Mouse (Mus musculus): Measurements from ENCODE around the gene Tmed8. TPM values are rescaled to one million over a fixed set of nuclear protein-coding genes. Genes with fewer than 3 reads are reported as not detected.
"Not testable (repeated sequence)": the region's sequence is repeated elsewhere in the genome, so short reads cannot be mapped to it uniquely, and the experiment has no call there.

The Tmed8 gene
- total and polyA plus RNA-seq, 3 experiments = 2.2 to 32.5 (median 21.6) TPM

DNA sequence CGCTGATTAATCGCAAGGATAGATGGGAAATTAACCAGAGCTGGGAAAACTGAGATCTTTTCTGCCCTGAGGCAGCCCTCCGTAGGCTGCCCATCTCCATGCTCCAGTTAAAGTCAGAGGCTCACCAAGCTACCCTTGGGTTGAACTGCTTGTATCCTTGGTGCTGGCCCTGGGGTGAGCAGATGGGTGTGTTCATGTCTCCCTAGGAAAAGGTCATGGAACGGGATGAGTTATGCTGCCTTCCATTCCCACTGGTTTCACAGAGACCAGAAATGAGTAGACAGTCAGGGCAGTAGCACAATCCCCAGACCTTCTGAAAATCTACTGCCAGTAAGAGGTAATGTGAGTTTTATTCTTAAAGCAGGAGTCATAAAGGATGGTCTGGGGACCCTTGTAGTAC, 22.6 kb downstream of the Tmed8 start:
- Histone ChIP-seq H3K36me3 (replicated peaks) (peaks cover 59% of the 10 kb centered on the region), H3K4me1 (ENCODE audit: insufficient read depth, low read depth, low read length) (no peaks in the 10 kb centered on the region), H3K27me3 (ENCODE audit: insufficient read depth, low read length) (no peaks in the 10 kb centered on the region; the same call in 1 of the 2 replicates), H3K9me3 (replicated peaks) (no peaks in the 10 kb centered on the region), H3K4me3 (ENCODE audit: low read depth, low read length) (no peak overlapping the region)
- DNase-seq (ENCODE audit: low spot score) (no peak), ATAC-seq (ENCODE audit: extremely low read depth, insufficient number of reproducible peaks, low FRiP score, poor library complexity, severe bottlenecking) (no peak)
- TF ChIP-seq GATA1 (IDR thresholded peaks at IDR 0.05; ENCODE audit: borderline replicate concordance, low read length) (no peak), CTCF (IDR thresholded peaks at IDR 0.05; ENCODE audit: low read depth, low read length) (no peak), POLR2AphosphoS5 (IDR thresholded peaks at IDR 0.05; ENCODE audit: insufficient replicate concordance, low read depth, low read length) (no peak), GATA2 (IDR thresholded peaks at IDR 0.05; ENCODE audit: borderline replicate concordance, low read depth, low read length) (no peak), TAL1 (conservative IDR thresholded peaks at IDR 0.05; ENCODE audit: low read depth, low read length) (no peak)

DNA sequence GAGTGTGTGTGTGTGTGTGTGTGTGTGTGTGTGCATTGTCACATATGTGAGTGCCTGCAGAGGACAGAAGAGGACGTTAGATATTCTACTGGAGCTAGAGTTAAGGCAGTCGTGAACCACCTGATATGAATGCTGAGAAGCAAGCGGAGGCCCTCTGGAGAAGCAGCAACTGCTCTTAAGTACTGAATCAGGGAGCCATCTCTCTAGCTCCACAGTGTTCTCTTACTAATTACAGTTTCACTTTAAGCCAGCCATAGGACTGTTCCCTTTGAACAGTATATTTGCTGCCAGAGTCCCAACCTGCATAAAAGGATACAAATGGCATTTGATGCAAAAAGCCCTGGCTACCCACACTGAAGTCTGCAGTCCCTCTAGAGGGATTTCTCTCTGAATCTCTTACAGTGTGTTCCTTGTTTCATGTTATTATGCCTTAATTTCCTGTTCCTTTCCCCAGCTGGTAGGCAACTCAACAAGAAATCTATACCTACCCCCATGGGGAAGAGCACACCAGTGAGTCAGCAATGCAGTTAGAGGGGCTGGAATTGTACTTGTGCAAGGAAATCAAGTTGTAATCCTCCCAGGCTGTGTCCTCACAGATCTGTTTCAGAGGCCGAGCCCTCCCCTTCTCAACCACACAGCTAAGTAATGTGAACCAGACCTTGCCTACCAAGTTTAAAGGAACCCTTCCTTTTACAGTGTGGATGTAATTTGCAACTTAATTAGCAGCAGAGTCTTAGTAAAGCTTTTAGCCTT, 24.9 kb downstream of the Tmed8 start:
- H3K4me3 ChIP-seq (ENCODE audit: low read depth, low read length) = no peak overlapping the region
- H3K27me3 ChIP-seq (ENCODE audit: insufficient read depth, low read length) = no peaks in the 10 kb centered on the region; the same call in 1 of the 2 replicates
- DNase-seq (ENCODE audit: low spot score) (no peak), ATAC-seq (ENCODE audit: extremely low read depth, insufficient number of reproducible peaks, low FRiP score, poor library complexity, severe bottlenecking) (no peak)
- peaks cover 75% of the 10 kb centered on the region for H3K36me3 ChIP-seq (replicated peaks)
- no peaks in the 10 kb centered on the region for H3K9me3 ChIP-seq (replicated peaks)
- no peak for TF ChIP-seq GATA1 (IDR thresholded peaks at IDR 0.05; ENCODE audit: borderline replicate concordance, low read length)
- no peak for TF ChIP-seq GATA2 (IDR thresholded peaks at IDR 0.05; ENCODE audit: borderline replicate concordance, low read depth, low read length)
- no peak for TF ChIP-seq CTCF (IDR thresholded peaks at IDR 0.05; ENCODE audit: low read depth, low read length)
- no peak for TF ChIP-seq POLR2AphosphoS5 (IDR thresholded peaks at IDR 0.05; ENCODE audit: insufficient replicate concordance, low read depth, low read length)
- no peak for TF ChIP-seq TAL1 (conservative IDR thresholded peaks at IDR 0.05; ENCODE audit: low read depth, low read length)
- no peaks in the 10 kb centered on the region for H3K4me1 ChIP-seq (ENCODE audit: insufficient read depth, low read depth, low read length)

GRCm38 (mm10) chr12:87160815-87161214, 39.4 kb downstream of the Tmed8 start:
- DNase-seq (ENCODE audit: low spot score) = peak; percentile 32
- H3K36me3 ChIP-seq (replicated peaks) = peaks cover 77% of the 10 kb centered on the region
- no peak for TF ChIP-seq GATA1 (IDR thresholded peaks at IDR 0.05; ENCODE audit: borderline replicate concordance, low read length)

DNA sequence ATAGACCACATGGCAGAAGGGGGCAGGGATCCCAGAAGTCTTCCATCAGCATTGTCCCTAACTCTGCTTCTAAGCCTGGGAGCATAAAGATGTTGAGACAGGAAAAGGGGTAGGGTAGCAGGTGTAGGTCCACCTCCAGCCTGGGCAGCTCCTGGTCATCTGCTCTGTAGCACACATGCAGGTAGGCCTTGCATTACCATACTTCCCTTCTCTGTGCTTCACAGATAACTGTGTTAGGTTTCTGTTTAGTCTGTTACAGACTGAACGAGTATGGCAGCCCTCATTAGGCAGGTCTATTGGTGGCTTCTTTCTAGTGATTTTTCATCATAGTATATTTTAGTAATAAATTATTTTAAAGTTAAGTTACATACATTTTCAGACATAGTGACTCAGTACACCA, 39.9 kb downstream of the Tmed8 start:
- H3K4me3 ChIP-seq (ENCODE audit: low read depth, low read length) = no peak overlapping the region
- peaks cover 35% of the 10 kb centered on the region for H3K4me1 ChIP-seq (ENCODE audit: insufficient read depth, low read depth, low read length)
- DNase-seq (ENCODE audit: low spot score) = no peak
- H3K9me3 ChIP-seq (replicated peaks) = peaks cover 7% of the 10 kb centered on the region
- ATAC-seq (ENCODE audit: extremely low read depth, insufficient number of reproducible peaks, low FRiP score, poor library complexity, severe bottlenecking) = no peak
- H3K27me3 ChIP-seq (ENCODE audit: insufficient read depth, low read length) = no peaks in the 10 kb centered on the region
- H3K36me3 ChIP-seq (replicated peaks) = peaks cover 77% of the 10 kb centered on the region
- TF ChIP-seq POLR2AphosphoS5 (IDR thresholded peaks at IDR 0.05; ENCODE audit: insufficient replicate concordance, low read depth, low read length) (no peak), TAL1 (conservative IDR thresholded peaks at IDR 0.05; ENCODE audit: low read depth, low read length) (no peak), GATA2 (IDR thresholded peaks at IDR 0.05; ENCODE audit: borderline replicate concordance, low read depth, low read length) (no peak), GATA1 (IDR thresholded peaks at IDR 0.05; ENCODE audit: borderline replicate concordance, low read length) (no peak), CTCF (IDR thresholded peaks at IDR 0.05; ENCODE audit: low read depth, low read length) (no peak)

More at GRCm38 (mm10) chr12:87160815-87161214, 39.4 kb downstream of the Tmed8 start:
- peaks cover 2% of the 10 kb centered on the region for H3K9me3 ChIP-seq (replicated peaks)
- H3K4me3 ChIP-seq (ENCODE audit: low read depth, low read length) = no peak overlapping the region
- peaks cover 31% of the 10 kb centered on the region for H3K4me1 ChIP-seq (ENCODE audit: insufficient read depth, low read depth, low read length)
- ATAC-seq (ENCODE audit: extremely low read depth, insufficient number of reproducible peaks, low FRiP score, poor library complexity, severe bottlenecking) = peak; percentile 68
- no peaks in the 10 kb centered on the region for H3K27me3 ChIP-seq (ENCODE audit: insufficient read depth, low read length)

DNA sequence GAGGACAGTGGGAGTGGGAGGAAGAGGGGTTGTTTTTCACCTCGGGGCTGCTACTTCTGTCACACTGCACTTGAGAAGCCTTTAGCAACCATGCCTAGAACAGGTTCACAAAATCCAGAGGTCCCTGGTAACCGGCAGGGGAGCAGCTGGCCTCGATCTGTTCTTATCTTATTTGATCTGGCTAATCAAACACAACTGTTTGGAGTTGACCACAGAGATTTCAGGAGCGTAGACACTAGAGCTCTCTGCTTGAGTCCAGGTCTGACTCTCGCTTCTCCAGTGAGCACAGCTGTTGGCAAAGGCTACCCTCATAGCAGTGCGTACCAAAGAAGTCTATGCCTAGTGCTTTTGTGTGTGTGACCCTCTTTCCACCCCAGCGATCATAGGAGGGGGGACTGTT, 42.2 kb downstream of the Tmed8 start:
- Histone ChIP-seq H3K36me3 (replicated peaks) (peaks cover 59% of the 10 kb centered on the region), H3K27me3 (ENCODE audit: insufficient read depth, low read length) (no peaks in the 10 kb centered on the region), H3K9me3 (replicated peaks) (peaks cover 20% of the 10 kb centered on the region), H3K4me1 (ENCODE audit: insufficient read depth, low read depth, low read length) (peaks cover 35% of the 10 kb centered on the region), H3K4me3 (ENCODE audit: low read depth, low read length) (no peak overlapping the region)
- DNase-seq (ENCODE audit: low spot score) (no peak), ATAC-seq (ENCODE audit: extremely low read depth, insufficient number of reproducible peaks, low FRiP score, poor library complexity, severe bottlenecking) (no peak)
- TF ChIP-seq POLR2AphosphoS5 (IDR thresholded peaks at IDR 0.05; ENCODE audit: insufficient replicate concordance, low read depth, low read length) = no peak
- no peak for TF ChIP-seq GATA2 (IDR thresholded peaks at IDR 0.05; ENCODE audit: borderline replicate concordance, low read depth, low read length)
- no peak for TF ChIP-seq GATA1 (IDR thresholded peaks at IDR 0.05; ENCODE audit: borderline replicate concordance, low read length)
- no peak for TF ChIP-seq CTCF (IDR thresholded peaks at IDR 0.05; ENCODE audit: low read depth, low read length)
- no peak for TF ChIP-seq TAL1 (conservative IDR thresholded peaks at IDR 0.05; ENCODE audit: low read depth, low read length)

DNA sequence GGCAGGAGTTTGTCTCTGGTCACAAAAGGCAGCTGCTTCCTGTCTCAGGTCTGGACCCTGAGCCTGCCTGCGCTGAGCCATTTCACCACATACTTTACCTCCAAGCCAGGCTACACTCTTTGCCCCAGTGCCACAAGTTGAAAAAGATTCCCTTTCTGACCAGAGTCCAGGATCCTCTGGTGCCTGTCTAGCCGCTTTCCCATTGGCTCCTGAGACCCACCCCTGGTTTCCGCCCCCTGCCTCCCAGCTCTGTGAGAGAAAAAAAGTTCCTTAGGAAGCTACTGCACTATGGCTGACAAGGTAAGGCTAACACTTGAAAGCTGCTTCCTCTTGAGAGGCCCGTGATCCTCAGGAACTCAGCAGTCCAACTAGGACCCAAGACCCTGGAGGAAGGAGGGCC, 42.9 kb downstream of the Tmed8 start:
- DNase-seq (ENCODE audit: low spot score) (no peak), ATAC-seq (ENCODE audit: extremely low read depth, insufficient number of reproducible peaks, low FRiP score, poor library complexity, severe bottlenecking) (no peak)
- no peak overlapping the region for H3K4me3 ChIP-seq (ENCODE audit: low read depth, low read length)
- no peaks in the 10 kb centered on the region for H3K27me3 ChIP-seq (ENCODE audit: insufficient read depth, low read length)
- peaks cover 30% of the 10 kb centered on the region for H3K4me1 ChIP-seq (ENCODE audit: insufficient read depth, low read depth, low read length)
- TF ChIP-seq TAL1 (conservative IDR thresholded peaks at IDR 0.05; ENCODE audit: low read depth, low read length) = no peak
- no peak for TF ChIP-seq GATA2 (IDR thresholded peaks at IDR 0.05; ENCODE audit: borderline replicate concordance, low read depth, low read length)
- TF ChIP-seq CTCF (IDR thresholded peaks at IDR 0.05; ENCODE audit: low read depth, low read length) = no peak
- no peak for TF ChIP-seq GATA1 (IDR thresholded peaks at IDR 0.05; ENCODE audit: borderline replicate concordance, low read length)
- no peak for TF ChIP-seq POLR2AphosphoS5 (IDR thresholded peaks at IDR 0.05; ENCODE audit: insufficient replicate concordance, low read depth, low read length)
- H3K36me3 ChIP-seq (replicated peaks) = peaks cover 51% of the 10 kb centered on the region
- peaks cover 25% of the 10 kb centered on the region for H3K9me3 ChIP-seq (replicated peaks)

DNA sequence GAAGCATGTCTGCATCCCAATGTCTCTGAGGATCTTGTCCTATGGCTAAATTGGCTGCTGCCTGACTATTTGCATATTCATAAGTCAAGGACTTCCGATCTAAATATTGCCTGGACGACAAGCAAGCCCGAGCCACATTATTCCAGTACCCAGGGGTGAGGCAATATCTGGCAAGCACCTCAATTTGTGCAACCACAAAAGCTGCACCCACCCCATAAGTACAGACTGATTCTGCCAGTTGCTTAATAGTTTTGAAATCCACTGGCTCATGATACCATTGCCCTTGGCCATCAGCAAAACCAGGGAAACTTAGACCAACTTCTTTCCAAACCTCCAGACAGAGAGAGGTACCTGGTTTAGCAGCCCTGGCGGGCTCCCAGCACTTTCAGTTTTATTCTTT, 45.8 kb downstream of the Tmed8 start:
- not testable (repeated sequence) for H3K27me3 ChIP-seq (ENCODE audit: insufficient read depth, low read length)

More for the DNA sequence above, 45.8 kb downstream of the Tmed8 start:
- not testable (repeated sequence) for H3K4me1 ChIP-seq (ENCODE audit: insufficient read depth, low read depth, low read length); DNase-seq (ENCODE audit: low spot score); H3K4me3 ChIP-seq (ENCODE audit: low read depth, low read length); ATAC-seq (ENCODE audit: extremely low read depth, insufficient number of reproducible peaks, low FRiP score, poor library complexity, severe bottlenecking)
- H3K36me3 ChIP-seq (replicated peaks) = peaks cover 33% of the 10 kb centered on the region
- H3K9me3 ChIP-seq (replicated peaks) = peaks cover 41% of the 10 kb centered on the region

Measured in G1E (cell line).